Mouse (Mus musculus): ENCODE measurements at regions not wholly inside any gene's neighbourhood (a gene's known extent, or its start where the extent isn't known, plus 50 kb on each side); places are given as distances from the start of the nearest gene placed in this dataset.

- Histone ChIP-seq H3K27me3 (ENCODE audit: insufficient read depth, low read length) (peaks cover 2% of the 10 kb centered on the region; the same call in 1 of the 2 replicates), H3K4me3 (ENCODE audit: low read depth, low read length) (no peak overlapping the region), H3K9me3 (replicated peaks) (no peaks in the 10 kb centered on the region), H3K36me3 (replicated peaks) (no peaks in the 10 kb centered on the region), H3K4me1 (ENCODE audit: insufficient read depth, low read depth, low read length) (no peaks in the 10 kb centered on the region)
- no peak for DNase-seq (ENCODE audit: low spot score)
- no peak for ATAC-seq (ENCODE audit: extremely low read depth, insufficient number of reproducible peaks, low FRiP score, poor library complexity, severe bottlenecking)
- TF ChIP-seq GATA1 (IDR thresholded peaks at IDR 0.05; ENCODE audit: borderline replicate concordance, low read length) (no peak), TAL1 (conservative IDR thresholded peaks at IDR 0.05; ENCODE audit: low read depth, low read length) (no peak), CTCF (IDR thresholded peaks at IDR 0.05; ENCODE audit: low read depth, low read length) (no peak), GATA2 (IDR thresholded peaks at IDR 0.05; ENCODE audit: borderline replicate concordance, low read depth, low read length) (no peak), POLR2AphosphoS5 (IDR thresholded peaks at IDR 0.05; ENCODE audit: insufficient replicate concordance, low read depth, low read length) (no peak)
Observed at GRCm38 (mm10) chr3:18934891-18935290, 693.6 kb downstream of the 1700064H15Rik start.

- no peaks in the 10 kb centered on the region for H3K36me3 ChIP-seq (replicated peaks)
- no peak for DNase-seq (ENCODE audit: low spot score)
Observed at GRCm38 (mm10) chr3:18937333-18938122, 690.9 kb downstream of the 1700064H15Rik start.

GRCm38 (mm10) chr3:18941301-18942177 is 686.9 kb downstream of the 1700064H15Rik start:
- H3K36me3 ChIP-seq (replicated peaks) = no peaks in the 10 kb centered on the region
- peaks cover 2% of the 10 kb centered on the region; the same call in 1 of the 2 replicates for H3K27me3 ChIP-seq (ENCODE audit: insufficient read depth, low read length)
- ATAC-seq (ENCODE audit: extremely low read depth, insufficient number of reproducible peaks, low FRiP score, poor library complexity, severe bottlenecking) = no peak
- H3K4me3 ChIP-seq (ENCODE audit: low read depth, low read length) = no peak overlapping the region
- no peaks in the 10 kb centered on the region for H3K4me1 ChIP-seq (ENCODE audit: insufficient read depth, low read depth, low read length)
- TF ChIP-seq GATA2 (IDR thresholded peaks at IDR 0.05; ENCODE audit: borderline replicate concordance, low read depth, low read length) (no peak), CTCF (IDR thresholded peaks at IDR 0.05; ENCODE audit: low read depth, low read length) (no peak), TAL1 (conservative IDR thresholded peaks at IDR 0.05; ENCODE audit: low read depth, low read length) (no peak), GATA1 (IDR thresholded peaks at IDR 0.05; ENCODE audit: borderline replicate concordance, low read length) (no peak), POLR2AphosphoS5 (IDR thresholded peaks at IDR 0.05; ENCODE audit: insufficient replicate concordance, low read depth, low read length) (no peak)
- no peak for DNase-seq (ENCODE audit: low spot score)
- H3K9me3 ChIP-seq (replicated peaks) = no peaks in the 10 kb centered on the region

More at GRCm38 (mm10) chr3:18937333-18938122, 690.9 kb downstream of the 1700064H15Rik start:
- no peaks in the 10 kb centered on the region for H3K4me1 ChIP-seq (ENCODE audit: insufficient read depth, low read depth, low read length)
- H3K4me3 ChIP-seq (ENCODE audit: low read depth, low read length) = no peak overlapping the region
- H3K27me3 ChIP-seq (ENCODE audit: insufficient read depth, low read length) = peaks cover 2% of the 10 kb centered on the region; the same call in 1 of the 2 replicates
- TF ChIP-seq POLR2AphosphoS5 (IDR thresholded peaks at IDR 0.05; ENCODE audit: insufficient replicate concordance, low read depth, low read length) = no peak
- TF ChIP-seq GATA2 (IDR thresholded peaks at IDR 0.05; ENCODE audit: borderline replicate concordance, low read depth, low read length) = no peak
- no peak for TF ChIP-seq GATA1 (IDR thresholded peaks at IDR 0.05; ENCODE audit: borderline replicate concordance, low read length)
- TF ChIP-seq CTCF (IDR thresholded peaks at IDR 0.05; ENCODE audit: low read depth, low read length) = no peak
- no peak for TF ChIP-seq TAL1 (conservative IDR thresholded peaks at IDR 0.05; ENCODE audit: low read depth, low read length)
- no peaks in the 10 kb centered on the region for H3K9me3 ChIP-seq (replicated peaks)
- no peak for ATAC-seq (ENCODE audit: extremely low read depth, insufficient number of reproducible peaks, low FRiP score, poor library complexity, severe bottlenecking)

GRCm38 (mm10) chr3:18960341-18960740 is 668.1 kb downstream of the 1700064H15Rik start:
- Histone ChIP-seq H3K4me1 (ENCODE audit: insufficient read depth, low read depth, low read length) (no peaks in the 10 kb centered on the region), H3K36me3 (replicated peaks) (no peaks in the 10 kb centered on the region), H3K9me3 (replicated peaks) (no peaks in the 10 kb centered on the region), H3K4me3 (ENCODE audit: low read depth, low read length) (no peak overlapping the region), H3K27me3 (ENCODE audit: insufficient read depth, low read length) (no peaks in the 10 kb centered on the region)
- no peak for TF ChIP-seq GATA2 (IDR thresholded peaks at IDR 0.05; ENCODE audit: borderline replicate concordance, low read depth, low read length)
- no peak for TF ChIP-seq POLR2AphosphoS5 (IDR thresholded peaks at IDR 0.05; ENCODE audit: insufficient replicate concordance, low read depth, low read length)
- TF ChIP-seq CTCF (IDR thresholded peaks at IDR 0.05; ENCODE audit: low read depth, low read length) = no peak
- no peak for TF ChIP-seq GATA1 (IDR thresholded peaks at IDR 0.05; ENCODE audit: borderline replicate concordance, low read length)
- TF ChIP-seq TAL1 (conservative IDR thresholded peaks at IDR 0.05; ENCODE audit: low read depth, low read length) = no peak
- DNase-seq (ENCODE audit: low spot score) (no peak), ATAC-seq (ENCODE audit: extremely low read depth, insufficient number of reproducible peaks, low FRiP score, poor library complexity, severe bottlenecking) (no peak)

- peaks cover 6% of the 10 kb centered on the region for H3K27me3 ChIP-seq (ENCODE audit: insufficient read depth, low read length)
- no peaks in the 10 kb centered on the region for H3K4me1 ChIP-seq (ENCODE audit: insufficient read depth, low read depth, low read length)
- H3K9me3 ChIP-seq (replicated peaks) = no peaks in the 10 kb centered on the region
- H3K36me3 ChIP-seq (replicated peaks) = no peaks in the 10 kb centered on the region
- DNase-seq (ENCODE audit: low spot score) (no peak), ATAC-seq (ENCODE audit: extremely low read depth, insufficient number of reproducible peaks, low FRiP score, poor library complexity, severe bottlenecking) (no peak)
- H3K4me3 ChIP-seq (ENCODE audit: low read depth, low read length) = no peak overlapping the region
- TF ChIP-seq GATA2 (IDR thresholded peaks at IDR 0.05; ENCODE audit: borderline replicate concordance, low read depth, low read length) = no peak
- no peak for TF ChIP-seq CTCF (IDR thresholded peaks at IDR 0.05; ENCODE audit: low read depth, low read length)
Observed at GRCm38 (mm10) chr3:18988662-18989061, 639.8 kb downstream of the 1700064H15Rik start.
